Mouse (Mus musculus): ENCODE measurements around the gene Nt5dc3.

DNA sequence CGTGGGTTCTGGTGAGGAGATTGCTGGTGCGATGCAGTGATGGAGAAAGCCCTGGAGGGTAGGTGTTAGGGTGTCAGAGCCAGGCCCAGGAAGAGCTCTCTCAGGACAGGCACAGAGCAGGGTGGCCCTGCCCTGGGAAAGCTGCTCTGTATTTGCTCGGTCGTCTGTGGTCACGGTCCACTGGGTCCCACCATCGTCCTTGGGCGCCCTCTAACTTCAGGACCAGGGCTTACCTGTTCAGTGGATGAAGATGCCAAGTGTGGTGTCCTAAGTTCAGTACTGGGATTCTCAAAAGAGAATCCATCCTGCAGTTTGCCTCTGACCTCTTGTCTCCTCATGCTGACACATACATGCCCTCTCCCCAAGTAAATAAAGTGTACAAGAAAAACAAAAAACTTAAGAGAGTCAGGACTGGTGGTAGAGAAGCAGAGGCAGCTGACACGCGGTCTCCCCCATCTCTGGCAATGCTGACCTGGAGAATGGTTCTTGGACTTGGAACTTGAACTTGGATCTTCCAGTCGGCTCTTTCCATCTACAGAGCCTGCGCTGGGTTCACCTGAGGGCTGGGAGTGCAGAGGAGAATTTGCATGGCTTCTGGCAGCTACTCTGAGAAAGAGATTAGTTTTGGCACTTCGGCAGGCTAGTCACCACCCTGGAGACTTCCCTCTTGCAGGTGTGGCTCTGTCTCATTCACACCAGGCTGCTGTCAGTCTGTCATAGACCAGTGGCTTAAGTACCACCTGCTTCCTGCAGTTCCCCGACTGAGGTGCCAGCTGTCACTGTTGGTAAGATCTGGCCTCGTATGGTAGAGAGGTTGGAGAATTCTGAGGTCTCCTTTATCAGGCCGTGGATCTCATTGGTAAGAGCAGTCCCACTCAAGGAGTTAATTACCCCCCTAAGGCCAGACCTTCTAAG lies 49.7 kb downstream of the Nt5dc3 start:
- TF ChIP-seq CTCF (IDR thresholded peaks at IDR 0.05; ENCODE audit: low read depth, low read length) (no peak), POLR2AphosphoS5 (IDR thresholded peaks at IDR 0.05; ENCODE audit: insufficient replicate concordance, low read depth, low read length) (no peak), TAL1 (conservative IDR thresholded peaks at IDR 0.05; ENCODE audit: low read depth, low read length) (no peak)

Measured in G1E (cell line).